Mouse (Mus musculus) erythroblast, embryonic 14.5 days (primary cell): ENCODE results near the gene Slc34a1. TPM values are rescaled to one million over a fixed set of nuclear protein-coding genes. Genes with fewer than 3 reads are reported as not detected.

Experiments used
- H3K27me3 ChIP-seq: 2 replicates; pipeline ENCODE4 v1.6.1; 2012; ENCODE audit warnings: inconsistent platforms; ENCODE audit not compliant: control insufficient read depth
- H3K36me3 ChIP-seq: 2 replicates; pipeline ENCODE4 v1.6.1; 2012; ENCODE audit warnings: mild to moderate bottlenecking, inconsistent platforms; ENCODE audit not compliant: control insufficient read depth
- H3K4me1 ChIP-seq: 2 replicates; pipeline ENCODE4 v1.6.1; 2012; ENCODE audit warnings: inconsistent platforms; ENCODE audit not compliant: control insufficient read depth
- H3K4me3 ChIP-seq: replicated peaks from 2 replicates; pipeline ENCODE3; 2012; ENCODE audit warnings: moderate library complexity, mild to moderate bottlenecking, inconsistent platforms
- H3K9me3 ChIP-seq: 2 replicates; pipeline ENCODE4 v1.6.1; 2012; ENCODE audit warnings: low read length, inconsistent platforms, mixed read lengths; ENCODE audit not compliant: control insufficient read depth
- GATA1 ChIP-seq: IDR thresholded peaks from 2 replicates; pipeline ENCODE4 v1.6.1; 2012; ENCODE audit warnings: low read length, inconsistent platforms, mixed read lengths
- TAL1 ChIP-seq: IDR thresholded peaks from 3 replicates; pipeline ENCODE4 v1.6.1; 2012; ENCODE audit warnings: low read length, inconsistent platforms, mixed read lengths
- polyA plus RNA-seq: library from polyadenylated mRNA; stranded (reverse); fragments of >175 nt; gene quantifications from 2 replicates; pipeline ENCODE4 v1.2.3, GENCODE M21; 2012

Gene Slc34a1
- polyA plus RNA-seq, 1 experiment = not detected

- peaks cover 62% of the 10 kb centered on the region for H3K4me1 ChIP-seq
- H3K9me3 ChIP-seq = no peaks in the 10 kb centered on the region
- peaks cover 60% of the 10 kb centered on the region for H3K36me3 ChIP-seq
- peak overlapping the region; percentile 97 for H3K4me3 ChIP-seq
- no peak for TF ChIP-seq GATA1
- no peak for TF ChIP-seq TAL1
- peaks cover 5% of the 10 kb centered on the region for H3K27me3 ChIP-seq
These were observed 49.6 kb downstream of the Slc34a1 start for GRCm38 (mm10) chr13:55447543-55447943.

- Histone ChIP-seq H3K9me3 (no peaks in the 10 kb centered on the region), H3K36me3 (peaks cover 66% of the 10 kb centered on the region), H3K27me3 (peaks cover 3% of the 10 kb centered on the region), H3K4me1 (peaks cover 62% of the 10 kb centered on the region), H3K4me3 (no peak overlapping the region)
- TF ChIP-seq TAL1 (no peak), GATA1 (no peak)
These were observed 50.1 kb downstream of the Slc34a1 start for GRCm38 (mm10) chr13:55448131-55448530.

GRCm38 (mm10) chr13:55449205-55449604, 51.2 kb downstream of the Slc34a1 start:
- Histone ChIP-seq H3K4me3 (no peak overlapping the region), H3K4me1 (peaks cover 55% of the 10 kb centered on the region), H3K9me3 (no peaks in the 10 kb centered on the region), H3K27me3 (no peaks in the 10 kb centered on the region), H3K36me3 (peaks cover 76% of the 10 kb centered on the region)
- TF ChIP-seq GATA1 (no peak), TAL1 (no peak)

GRCm38 (mm10) chr13:55449679-55450441, 51.9 kb downstream of the Slc34a1 start:
- no peak for TF ChIP-seq TAL1
- Histone ChIP-seq H3K36me3 (peaks cover 83% of the 10 kb centered on the region), H3K4me1 (peaks cover 51% of the 10 kb centered on the region), H3K27me3 (no peaks in the 10 kb centered on the region), H3K9me3 (no peaks in the 10 kb centered on the region), H3K4me3 (no peak overlapping the region)

GRCm38 (mm10) chr13:55450511-55450980, 52.6 kb downstream of the Slc34a1 start:
- H3K4me3 ChIP-seq = no peak overlapping the region
- H3K4me1 ChIP-seq = peaks cover 48% of the 10 kb centered on the region
- no peak for TF ChIP-seq TAL1
- TF ChIP-seq GATA1 = no peak
- H3K27me3 ChIP-seq = no peaks in the 10 kb centered on the region
- peaks cover 90% of the 10 kb centered on the region for H3K36me3 ChIP-seq
- H3K9me3 ChIP-seq = no peaks in the 10 kb centered on the region

- TF ChIP-seq TAL1 = no peak
- H3K4me1 ChIP-seq = peaks cover 41% of the 10 kb centered on the region
- H3K9me3 ChIP-seq = no peaks in the 10 kb centered on the region
- no peaks in the 10 kb centered on the region for H3K27me3 ChIP-seq
- H3K36me3 ChIP-seq = peaks cover 97% of the 10 kb centered on the region
- H3K4me3 ChIP-seq = no peak overlapping the region
These were observed 53.3 kb downstream of the Slc34a1 start for GRCm38 (mm10) chr13:55451296-55451695.

- Histone ChIP-seq H3K4me1 (peaks cover 34% of the 10 kb centered on the region), H3K9me3 (no peaks in the 10 kb centered on the region), H3K36me3 (peaks cover 99% of the 10 kb centered on the region), H3K4me3 (no peak overlapping the region), H3K27me3 (no peaks in the 10 kb centered on the region)
- no peak for TF ChIP-seq GATA1
- TF ChIP-seq TAL1 = no peak
These were observed 54.0 kb downstream of the Slc34a1 start for GRCm38 (mm10) chr13:55451785-55452549.

GRCm38 (mm10) chr13:55462965-55463364, 65.0 kb downstream of the Slc34a1 start:
- peaks cover 44% of the 10 kb centered on the region for H3K36me3 ChIP-seq
- TF ChIP-seq TAL1 = no peak
- TF ChIP-seq GATA1 = no peak

GRCm38 (mm10) chr13:55463399-55464026, 65.5 kb downstream of the Slc34a1 start:
- peaks cover 55% of the 10 kb centered on the region for H3K27me3 ChIP-seq
- H3K9me3 ChIP-seq = no peaks in the 10 kb centered on the region
- peaks cover 13% of the 10 kb centered on the region for H3K4me1 ChIP-seq
- peaks cover 39% of the 10 kb centered on the region for H3K36me3 ChIP-seq
- H3K4me3 ChIP-seq = no peak overlapping the region
- no peak for TF ChIP-seq GATA1
- no peak for TF ChIP-seq TAL1

More at GRCm38 (mm10) chr13:55462965-55463364, 65.0 kb downstream of the Slc34a1 start:
- H3K27me3 ChIP-seq = peaks cover 50% of the 10 kb centered on the region
- H3K4me3 ChIP-seq = no peak overlapping the region
- peaks cover 13% of the 10 kb centered on the region for H3K4me1 ChIP-seq
- H3K9me3 ChIP-seq = no peaks in the 10 kb centered on the region
